Mouse (Mus musculus) spleen, adult 2 months (tissue): ENCODE results near the gene Ccnc. TPM values are rescaled to one million over a fixed set of nuclear protein-coding genes. Genes with fewer than 3 reads are reported as not detected.
"Not testable (repeated sequence)": the region's sequence is repeated elsewhere in the genome, so short reads cannot be mapped to it uniquely, and the experiment has no call there.

Source experiments
- DNase-seq, 2 experiments: peaks; one replicate each; pipeline versions ENCODE4 v3.0.0 to v3.0.0-alpha.2; 2012 to 2021; ENCODE audit warnings: low spot score in 2 of 2, low read depth in 1 of 2
- H3K27ac ChIP-seq: fragments of 200-500 bp; 2 replicates; pipeline ENCODE4 v1.5.1; 2012; ENCODE audit warnings: low read length, inconsistent platforms; ENCODE audit not compliant: insufficient read depth
- H3K27me3 ChIP-seq: fragments of 200-500 bp; 2 replicates; pipeline ENCODE4 v1.6.1; 2012; ENCODE audit warnings: mild to moderate bottlenecking, moderate library complexity, low read length, inconsistent platforms; ENCODE audit not compliant: control insufficient read depth, insufficient read depth
- H3K36me3 ChIP-seq: fragments of 200-500 bp; 2 replicates; pipeline ENCODE4 v1.6.1; 2012; ENCODE audit warnings: mild to moderate bottlenecking, low read length, inconsistent platforms; ENCODE audit not compliant: control insufficient read depth, insufficient read depth
- H3K4me1 ChIP-seq: fragments of 200-500 bp; 2 replicates; pipeline ENCODE4 v1.6.1; 2011; ENCODE audit warnings: inconsistent platforms; ENCODE audit not compliant: control insufficient read depth, insufficient read depth, insufficient read length
- H3K4me3 ChIP-seq: fragments of 200-500 bp; 2 replicates; pipeline ENCODE4 v1.5.1; 2011; ENCODE audit warnings: mild to moderate bottlenecking, inconsistent platforms; ENCODE audit not compliant: insufficient read depth, insufficient read length; ENCODE audit errors: extremely low read depth
- CTCF ChIP-seq: fragments of 200-500 bp; IDR thresholded peaks from 2 replicates; pipeline ENCODE4 v1.5.1; 2011; ENCODE audit warnings: mild to moderate bottlenecking, inconsistent platforms; ENCODE audit not compliant: insufficient read depth, insufficient read length, insufficient replicate concordance; ENCODE audit errors: extremely low read depth
- POLR2A ChIP-seq: fragments of 200-500 bp; IDR thresholded peaks from 2 replicates; pipeline ENCODE4 v1.6.1; 2011; ENCODE audit warnings: low read depth, low read length, inconsistent platforms
- WGBS: fragments of 180-500 bp; shearing (Covaris S2); methylation state at CpG from one replicate; pipeline ENCODE4 v1.1.7; 2018; 5-methylcytosine and 5-hydroxymethylcytosine counted together
- polyA plus RNA-seq: library from polyadenylated mRNA; depleted of rRNA; stranded (reverse); fragments of >200 nt; gene quantifications from 2 replicates; pipeline ENCODE4 v1.2.3, GENCODE M21; 2012

Ccnc gene
- polyA plus RNA-seq, 1 experiment = 2.3 TPM

- DNase-seq = no peak
- no peaks in the 10 kb centered on the region; the same call in 1 of the 2 replicates for H3K27me3 ChIP-seq
- H3K36me3 ChIP-seq = no peaks in the 10 kb centered on the region
- H3K4me1 ChIP-seq = no peaks in the 10 kb centered on the region
- WGBS = 63% methylated on average over 7 of the region's 7 CpGs
- no peak overlapping the region for H3K4me3 ChIP-seq
- no peak overlapping the region for H3K27ac ChIP-seq
- no peak for TF ChIP-seq CTCF
- TF ChIP-seq POLR2A = no peak
Observed at GRCm38 (mm10) chr4:21722752-21723334, 4.7 kb upstream of the Ccnc start.

DNA sequence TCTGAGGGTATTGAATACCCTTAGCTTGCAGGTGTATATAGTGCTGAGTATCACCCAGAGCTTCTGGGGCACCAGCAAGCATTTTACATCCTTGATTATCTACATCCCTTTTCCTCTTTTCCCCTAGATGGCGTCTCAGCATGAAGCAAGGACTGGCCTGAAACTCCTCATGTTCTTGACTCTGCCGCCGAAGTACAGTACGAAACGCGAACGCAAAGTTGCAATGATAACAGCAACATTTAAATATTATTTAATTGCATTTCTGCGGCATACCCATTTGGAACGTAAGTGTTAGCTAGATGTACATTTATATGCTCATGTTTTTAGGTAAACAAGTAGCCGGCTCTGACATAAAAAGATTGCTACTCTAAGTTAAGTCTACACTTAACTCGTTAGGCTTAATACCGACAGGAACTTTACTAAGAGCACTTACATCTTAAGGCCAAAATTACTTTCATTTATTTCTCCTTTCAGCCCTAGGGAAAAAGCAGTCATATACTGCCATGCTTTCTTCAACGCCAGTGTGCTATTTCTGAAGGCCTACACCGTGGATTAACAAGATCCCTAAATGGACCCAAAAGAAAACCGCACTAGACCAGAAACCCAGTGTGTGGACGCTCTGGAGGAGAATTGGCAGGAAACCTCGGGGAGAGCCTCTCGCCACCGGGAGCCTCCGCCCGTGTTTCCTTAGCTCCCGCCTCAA is 438 bp upstream of the Ccnc start:
- no peaks in the 10 kb centered on the region; the same call in 1 of the 2 replicates for H3K4me1 ChIP-seq
- TF ChIP-seq CTCF = peak; percentile 12; the same call in 1 of the 2 replicates
- no peak for TF ChIP-seq POLR2A
- peak overlapping the region; percentile 84 for H3K4me3 ChIP-seq
- peak; percentile 11 to 52 for DNase-seq
- H3K36me3 ChIP-seq = 0 out of 2 replicates have a peak, but pooled peaks cover 1% of the 10 kb centered on the region
- H3K27ac ChIP-seq = peak overlapping the region; percentile 65; the same call in 1 of the 2 replicates
- 1% methylated on average over 22 of the region's 22 CpGs for WGBS
- no peaks in the 10 kb centered on the region; the same call in 1 of the 2 replicates for H3K27me3 ChIP-seq

DNA sequence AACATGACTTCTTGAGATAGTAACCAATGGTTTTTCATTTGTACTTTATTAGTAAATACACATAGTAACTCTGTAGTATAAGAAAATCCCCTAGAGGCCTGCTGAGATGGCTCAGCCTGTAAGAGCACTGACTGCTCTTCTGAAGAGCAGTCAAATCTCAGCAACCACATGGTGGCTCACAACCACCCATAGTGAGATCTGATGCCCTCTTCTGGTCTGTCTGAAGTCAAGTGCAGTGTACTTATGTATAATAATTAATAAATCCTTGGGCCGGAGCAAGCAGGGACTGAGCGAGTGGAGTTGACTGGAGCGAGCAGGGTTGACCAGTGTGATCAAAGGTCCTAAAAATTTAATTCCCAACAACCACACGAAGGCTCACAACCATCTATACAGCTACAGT is 11.7 kb downstream of the Ccnc start:
- Histone ChIP-seq H3K4me3 (no peak overlapping the region), H3K4me1 (no peaks in the 10 kb centered on the region), H3K27ac (no peak overlapping the region), H3K36me3 (peaks cover 5% of the 10 kb centered on the region; the same call in 1 of the 2 replicates), H3K27me3 (no peaks in the 10 kb centered on the region)
- no peak for DNase-seq
- TF ChIP-seq CTCF (no peak), POLR2A (no peak)
- WGBS = 89% methylated on average over 4 of the region's 4 CpGs

DNA sequence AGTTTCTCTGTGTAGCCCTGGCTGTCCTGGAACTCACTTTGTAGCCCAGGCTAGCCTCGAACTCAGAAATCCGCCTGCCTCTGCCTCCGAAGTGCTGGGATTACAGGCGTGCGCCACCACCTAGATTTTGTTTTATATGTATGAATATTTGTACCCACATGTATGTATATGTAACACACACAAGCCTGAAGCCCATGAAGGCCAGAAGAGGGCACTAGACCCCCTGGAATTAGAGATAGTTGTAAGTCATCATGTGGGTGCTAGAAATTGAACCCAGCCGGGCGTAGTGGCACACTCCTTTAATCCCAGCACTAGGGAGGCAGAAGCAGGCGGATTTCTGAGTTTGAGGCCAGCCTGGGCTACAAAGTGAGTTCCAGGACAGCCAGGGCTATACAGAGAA is 16.6 kb downstream of the Ccnc start:
- H3K36me3 ChIP-seq, H3K27ac ChIP-seq: not testable (repeated sequence)
- WGBS = 95% methylated on average over 8 of the region's 8 CpGs

GRCm38 (mm10) chr4:21745723-21746122 is 18.2 kb downstream of the Ccnc start:
- DNase-seq = no peak
- TF ChIP-seq POLR2A (no peak), CTCF (no peak)
- Histone ChIP-seq H3K4me1 (no peaks in the 10 kb centered on the region), H3K27me3 (no peaks in the 10 kb centered on the region), H3K27ac (no peak overlapping the region), H3K4me3 (no peak overlapping the region), H3K36me3 (peaks cover 6% of the 10 kb centered on the region)
- 90% methylated on average over 5 of the region's 5 CpGs for WGBS

More for the DNA sequence above, 16.6 kb downstream of the Ccnc start:
- DNase-seq, H3K4me3 ChIP-seq, H3K4me1 ChIP-seq, H3K27me3 ChIP-seq: not testable (repeated sequence)

- Histone ChIP-seq H3K36me3 (peaks cover 5% of the 10 kb centered on the region), H3K4me3 (no peak overlapping the region), H3K4me1 (peaks cover 6% of the 10 kb centered on the region; the same call in 1 of the 2 replicates), H3K27ac (peak overlapping the region; percentile 81), H3K27me3 (no peaks in the 10 kb centered on the region)
- peak in 1 of 2 experiments; percentile 79 for DNase-seq
- TF ChIP-seq POLR2A (no peak), CTCF (no peak)
- 27% methylated on average over 4 of the region's 4 CpGs for WGBS
Observed at GRCm38 (mm10) chr4:21755123-21755789, 27.8 kb downstream of the Ccnc start.

- Histone ChIP-seq H3K27ac (no peak overlapping the region), H3K4me1 (peaks cover 6% of the 10 kb centered on the region; the same call in 1 of the 2 replicates), H3K4me3 (no peak overlapping the region), H3K36me3 (peaks cover 5% of the 10 kb centered on the region), H3K27me3 (no peaks in the 10 kb centered on the region)
- DNase-seq = no peak
- WGBS = 85% methylated on average over 1 of the region's 1 CpGs
- no peak for TF ChIP-seq CTCF
- TF ChIP-seq POLR2A = no peak
Observed at GRCm38 (mm10) chr4:21758860-21759259, 31.4 kb downstream of the Ccnc start.
